Mouse (Mus musculus): ENCODE data around the gene Stpg1.

DNA sequence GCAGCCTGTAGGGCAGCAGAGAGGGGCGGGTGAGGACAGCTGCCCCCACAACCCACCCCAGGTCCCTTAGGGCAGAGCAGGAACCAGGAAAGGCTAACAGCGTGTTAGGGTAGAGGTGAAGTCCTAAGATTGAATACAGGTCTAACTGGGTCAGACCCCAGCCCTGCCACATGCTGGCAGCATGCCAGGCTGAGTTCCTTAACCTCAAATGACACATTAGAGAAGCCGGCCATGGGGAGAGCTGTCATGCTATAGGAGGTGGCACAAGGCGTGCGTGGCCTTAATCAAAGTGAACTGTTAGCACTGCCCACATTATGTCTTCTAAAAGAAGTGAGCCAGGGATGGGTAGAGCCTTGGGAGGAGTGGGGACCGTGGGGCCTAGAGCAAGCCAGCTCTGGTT lies 54.7 kb downstream of the Stpg1 start:
- TF ChIP-seq CTCF (IDR thresholded peaks at IDR 0.05; ENCODE audit: low read depth, low read length) (no peak), EP300 (IDR thresholded peaks at IDR 0.05; ENCODE audit: insufficient read depth, low read depth, low read length) (no peak)

Data from ES-Bruce4 (cell line).